Mouse (Mus musculus) heart, embryonic 15.5 days (tissue): ENCODE data around the gene Vezt. TPM values are rescaled to one million over a fixed set of nuclear protein-coding genes. Genes with fewer than 3 reads are reported as not detected.

Experiments used
- ATAC-seq: fragments of 200-750 bp; cut with Nextera tagmentation; replicated peaks from 2 replicates; pipeline ENCODE4 v1.8.0; 2017; ENCODE audit warnings: low read depth, moderate TSS enrichment; ENCODE audit not compliant: insufficient number of reproducible peaks, insufficient read depth, low FRiP score
- H3K27ac ChIP-seq: fragments of 300-500 bp; sonication (generic); 2 replicates; pipeline ENCODE4 v1.5.1; 2015; ENCODE audit warnings: mild to moderate bottlenecking, inconsistent platforms
- H3K27me3 ChIP-seq: fragments of 300-500 bp; sonication (generic); 2 replicates; pipeline ENCODE4 v1.6.1; 2015; ENCODE audit warnings: inconsistent platforms
- H3K36me3 ChIP-seq: fragments of 300-500 bp; sonication (generic); 2 replicates; pipeline ENCODE4 v1.6.1; 2015; ENCODE audit warnings: mild to moderate bottlenecking, inconsistent platforms
- H3K4me1 ChIP-seq: fragments of 300-500 bp; sonication (generic); replicated peaks from 2 replicates; pipeline ENCODE4 v1.6.1; 2015; ENCODE audit warnings: inconsistent platforms
- H3K4me2 ChIP-seq: fragments of 300-500 bp; sonication (generic); 2 replicates; pipeline ENCODE4 v1.6.1; 2015; ENCODE audit warnings: inconsistent platforms, mild to moderate bottlenecking, moderate library complexity
- H3K4me3 ChIP-seq: fragments of 300-500 bp; sonication (generic); 2 replicates; pipeline ENCODE4 v1.5.1; 2015; ENCODE audit warnings: mild to moderate bottlenecking, inconsistent platforms
- H3K9ac ChIP-seq: fragments of 300-500 bp; sonication (generic); 2 replicates; pipeline ENCODE4 v1.6.1; 2015; ENCODE audit warnings: mild to moderate bottlenecking, inconsistent platforms
- H3K9me3 ChIP-seq: fragments of 300-500 bp; sonication (generic); replicated peaks from 2 replicates; pipeline ENCODE4 v1.6.1; 2016; ENCODE audit warnings: inconsistent platforms
- WGBS: fragments of 180-500 bp; shearing (Covaris S2); methylation state at CpG from one replicate; pipeline ENCODE4 v1.1.7; 2015; ENCODE audit warnings: mixed read lengths; 5-methylcytosine and 5-hydroxymethylcytosine counted together
- polyA plus RNA-seq: library from polyadenylated mRNA; unstranded; fragments of >200 nt; fragmentation: Nextera tagmentation; extraction: Ambion mirVana; gene quantifications from 2 replicates; pipeline ENCODE4 v1.2.1, GENCODE M21; 2015

Gene Vezt
- polyA plus RNA-seq: 23.6 and 24.5 TPM in 2 replicates

DNA sequence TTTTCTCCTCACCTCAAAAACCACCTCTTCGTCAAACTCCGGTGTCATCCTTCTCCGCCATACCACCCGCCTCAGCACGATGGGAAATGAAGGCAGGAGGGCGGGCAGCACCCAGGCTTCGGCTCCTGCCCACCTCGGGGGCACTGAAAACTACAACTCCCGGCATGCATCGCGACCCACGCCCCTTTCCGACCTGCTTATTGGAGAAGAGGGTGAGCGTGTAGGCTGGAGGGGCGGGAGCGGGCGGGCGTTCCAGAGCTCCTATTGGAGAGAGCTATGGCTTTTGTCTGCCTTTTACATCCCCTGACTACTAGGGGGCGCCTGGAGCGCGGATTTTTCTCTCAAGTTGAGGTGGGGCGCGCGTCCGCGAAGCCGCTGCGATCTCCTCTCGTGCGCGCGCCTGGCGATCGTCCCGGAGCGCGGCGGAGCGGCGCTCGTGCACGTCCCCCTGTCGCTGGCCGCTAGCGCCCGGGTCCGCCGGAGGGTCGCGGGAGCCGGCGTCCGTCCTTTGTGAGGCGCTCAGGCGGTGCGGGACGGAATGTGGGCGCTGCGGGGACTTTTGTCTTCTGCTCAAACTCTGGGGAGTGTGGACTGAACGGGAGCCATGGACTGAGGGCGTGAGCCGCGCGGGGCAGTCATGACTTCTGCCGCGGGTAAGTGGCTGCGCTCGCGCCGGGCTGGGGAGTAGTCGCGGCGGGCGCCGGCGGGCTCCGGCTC is at the start of gene Vezt, which contains the start of gene Fgd6:
Vezt (minus strand) TSS at position 160 of the 717 bp plus-strand sequence.
Fgd6 (plus strand) TSS at position 344 of the 717 bp plus-strand sequence.
- peak within 1 kb of the TSS; percentile 87 for H3K27ac ChIP-seq
- H3K27me3 ChIP-seq: no peaks in the 10 kb centered on the region
- peak within 1 kb of the TSS; percentile 85 for H3K9ac ChIP-seq
- no peaks in the 10 kb centered on the region for H3K36me3 ChIP-seq
- peak within 1 kb of the TSS; percentile 70 for H3K4me3 ChIP-seq
- peak; percentile 98 for ATAC-seq
- under 1% methylated on average over 76 of the region's 77 CpGs for WGBS
- H3K4me1 ChIP-seq: peaks cover 11% of the 10 kb centered on the region
- H3K9me3 ChIP-seq: no peaks in the 10 kb centered on the region
- peak within 1 kb of the TSS; percentile 69 for H3K4me2 ChIP-seq

DNA sequence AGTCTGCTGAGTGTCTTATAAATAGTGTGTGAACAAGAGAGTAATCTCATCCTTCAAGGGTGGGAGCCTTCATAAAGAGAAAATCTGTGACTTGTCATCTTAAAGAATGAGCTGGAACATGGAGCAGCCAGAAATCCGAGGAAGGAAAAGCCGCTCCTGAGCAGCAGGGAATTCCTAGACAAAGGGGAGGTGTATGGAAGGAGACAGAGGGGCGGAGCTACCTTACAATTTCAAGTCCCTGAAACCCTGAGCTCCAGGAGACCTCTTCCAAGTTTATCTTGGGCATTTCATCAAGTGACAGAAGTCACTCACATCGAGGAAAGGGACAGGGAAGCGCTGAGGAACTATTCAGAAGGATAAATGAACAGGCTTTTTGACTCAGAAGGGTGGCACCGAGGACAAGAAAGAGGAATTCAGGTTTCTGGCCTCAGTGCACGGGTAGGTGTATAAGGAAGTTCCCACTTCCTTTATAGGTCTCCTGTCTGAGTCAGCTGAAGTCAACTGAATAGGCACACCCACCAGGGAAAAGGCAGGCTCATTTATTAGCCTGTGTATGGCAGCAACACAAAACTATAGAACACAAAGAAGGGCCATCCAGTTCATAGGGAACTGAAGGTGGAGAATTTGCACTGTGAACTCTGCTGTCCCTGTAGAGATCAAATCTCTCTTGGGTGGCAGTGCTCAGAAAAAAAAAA is 46.6 kb upstream of the Vezt start:
- Histone ChIP-seq H3K4me1 (peaks cover 12% of the 10 kb centered on the region), H3K36me3 (no peaks in the 10 kb centered on the region), H3K4me2 (no peak overlapping the region), H3K4me3 (no peak overlapping the region), H3K27me3 (no peaks in the 10 kb centered on the region), H3K9me3 (no peaks in the 10 kb centered on the region), H3K27ac (0 out of 2 replicates have a peak overlapping the region, but pooled peaks have one; percentile 18), H3K9ac (no peak overlapping the region)
- ATAC-seq: no peak
- WGBS: 37% methylated on average over 7 of the region's 7 CpGs

DNA sequence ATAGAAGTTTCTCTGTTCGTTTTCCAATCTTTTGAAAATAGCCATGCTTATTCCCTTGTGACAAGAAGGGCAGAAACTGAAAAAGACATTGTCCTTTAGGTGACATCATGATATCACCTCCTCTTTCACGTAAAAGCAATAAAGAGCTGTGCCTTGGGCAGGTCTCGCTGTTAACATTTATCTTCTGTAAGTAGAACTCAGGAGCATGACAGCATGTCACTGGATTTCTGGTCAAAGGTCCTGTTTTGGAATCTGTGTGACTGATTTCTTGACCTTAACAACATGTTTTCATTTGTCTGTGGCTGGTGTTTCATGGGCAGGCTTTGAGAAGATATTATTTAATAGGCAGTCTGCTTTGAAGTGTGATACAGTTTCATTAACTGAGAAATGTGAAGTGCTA is 45.1 kb upstream of the Vezt start:
- 68% methylated on average over 3 of the region's 3 CpGs for WGBS
- no peak overlapping the region for H3K4me3 ChIP-seq
- no peak overlapping the region for H3K9ac ChIP-seq
- H3K27me3 ChIP-seq: no peaks in the 10 kb centered on the region
- H3K27ac ChIP-seq: no peak overlapping the region
- no peak overlapping the region for H3K4me2 ChIP-seq
- no peaks in the 10 kb centered on the region; the same call in 1 of the 2 replicates for H3K36me3 ChIP-seq
- H3K4me1 ChIP-seq: peaks cover 12% of the 10 kb centered on the region
- ATAC-seq: no peak
- H3K9me3 ChIP-seq: no peaks in the 10 kb centered on the region

DNA sequence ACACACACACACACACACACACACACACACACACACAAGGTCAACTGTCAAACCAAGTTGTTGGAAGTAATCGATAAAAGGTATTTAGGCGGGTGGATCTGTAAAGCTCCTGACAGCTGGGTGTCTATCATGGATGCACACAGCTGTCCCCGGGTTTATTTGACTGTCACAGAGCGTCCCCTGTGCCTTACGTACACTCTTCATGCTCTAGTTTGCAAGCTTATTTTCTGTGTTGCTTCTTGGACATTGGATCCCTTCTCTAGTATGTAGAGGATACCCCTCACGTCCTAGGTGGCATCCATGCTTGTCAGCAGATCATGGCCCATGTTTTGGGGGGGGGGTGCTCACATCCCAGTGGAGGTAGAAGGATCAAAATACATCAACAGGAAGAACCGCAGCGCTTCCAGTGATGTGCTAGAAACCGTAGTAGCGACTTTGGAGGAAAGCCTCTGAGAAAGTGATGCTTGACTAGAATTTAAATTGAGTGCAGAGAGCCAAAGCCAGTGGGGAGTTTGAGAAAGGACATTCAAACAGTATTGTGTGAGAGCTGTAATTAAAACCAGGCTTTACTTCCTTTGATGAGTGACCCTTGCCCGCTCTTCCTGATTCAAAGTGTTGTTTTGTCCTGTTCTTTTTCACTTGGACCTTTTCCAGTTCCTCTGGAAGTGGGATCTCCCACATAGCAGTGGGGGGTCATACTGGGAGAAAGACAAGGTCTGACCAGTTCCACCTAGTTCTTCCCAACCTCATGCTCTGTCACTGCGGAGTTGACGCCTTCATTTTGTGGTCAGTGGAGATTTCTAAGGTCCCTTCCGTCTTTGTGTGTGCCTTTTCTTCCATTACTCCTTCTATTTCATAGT is 41.6 kb upstream of the Vezt start:
- 84% methylated on average over 14 of the region's 14 CpGs for WGBS
- H3K36me3 ChIP-seq: no peaks in the 10 kb centered on the region; the same call in 1 of the 2 replicates
- H3K27me3 ChIP-seq: no peaks in the 10 kb centered on the region
- peaks cover 16% of the 10 kb centered on the region for H3K4me1 ChIP-seq
- H3K27ac ChIP-seq: no peak overlapping the region
- H3K4me3 ChIP-seq: no peak overlapping the region
- H3K9me3 ChIP-seq: no peaks in the 10 kb centered on the region
- no peak overlapping the region for H3K9ac ChIP-seq
- no peak overlapping the region for H3K4me2 ChIP-seq
- no peak for ATAC-seq

DNA sequence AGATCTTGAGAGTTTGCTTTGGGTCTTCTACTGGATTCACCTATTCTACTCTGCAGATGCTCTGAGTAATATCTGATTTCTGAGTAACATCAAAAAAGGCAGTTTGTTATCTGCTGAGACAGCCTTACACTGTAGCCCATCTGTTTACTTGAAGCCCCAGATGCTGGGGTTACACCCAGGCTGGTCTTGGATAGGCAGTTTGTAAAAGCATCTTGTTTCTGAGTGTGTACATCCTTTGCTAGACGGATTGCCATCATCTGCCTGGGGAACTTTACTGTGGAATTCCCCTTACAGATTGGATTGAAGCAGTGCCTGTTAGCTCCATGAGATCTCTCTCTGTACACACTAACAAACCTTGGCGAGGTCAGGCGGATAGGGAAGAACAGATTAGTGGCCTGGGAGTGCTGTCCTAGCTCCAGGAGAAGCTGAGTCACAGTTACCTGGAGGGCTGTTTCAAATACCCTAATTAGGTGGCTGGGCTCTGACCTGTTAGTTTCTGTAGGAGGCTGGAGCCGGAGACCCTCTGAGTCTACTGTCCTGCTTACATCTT is 37.4 kb upstream of the Vezt start:
- Histone ChIP-seq H3K9me3 (no peaks in the 10 kb centered on the region), H3K4me3 (no peak overlapping the region), H3K27me3 (no peaks in the 10 kb centered on the region), H3K36me3 (no peaks in the 10 kb centered on the region; the same call in 1 of the 2 replicates), H3K9ac (no peak overlapping the region), H3K27ac (peak overlapping the region; percentile 66), H3K4me1 (peaks cover 22% of the 10 kb centered on the region), H3K4me2 (0 out of 2 replicates have a peak overlapping the region, but pooled peaks have one; percentile 31)
- WGBS: 57% methylated on average over 4 of the region's 4 CpGs
- ATAC-seq: 0 out of 2 replicates have a peak, but pooled peaks have one; percentile 7

DNA sequence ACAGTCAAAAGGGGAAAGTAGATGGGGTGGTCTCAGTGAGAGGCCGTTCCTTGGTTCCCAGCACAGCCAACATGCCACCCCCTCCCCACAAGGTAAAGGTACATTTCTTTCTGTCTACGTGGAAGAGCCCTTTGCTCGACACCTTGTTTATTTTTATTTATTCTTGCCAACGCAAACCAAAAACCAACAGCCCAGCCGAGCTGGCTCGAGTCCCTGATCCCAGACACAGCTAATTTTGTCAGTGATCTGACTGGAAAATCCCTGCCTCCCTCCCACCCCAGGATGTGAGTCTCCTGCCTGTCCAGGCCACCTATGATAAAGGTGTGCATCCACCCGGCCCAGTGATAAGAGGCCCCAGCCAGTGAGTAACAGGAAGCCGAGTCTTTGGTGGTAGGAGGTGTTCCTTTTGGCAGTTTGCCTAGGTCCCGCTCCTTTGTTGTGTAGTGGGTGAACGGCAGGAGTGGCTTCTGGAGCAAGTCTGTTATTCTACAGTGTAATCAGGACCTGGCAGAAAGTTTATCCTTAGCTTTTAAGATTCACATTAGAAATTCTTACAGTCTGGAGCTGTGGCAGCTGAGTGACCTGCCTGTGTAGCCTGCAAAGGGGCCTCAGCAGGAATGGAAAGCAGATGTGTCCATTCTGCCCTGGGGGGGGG is 36.8 kb upstream of the Vezt start:
- H3K36me3 ChIP-seq: no peaks in the 10 kb centered on the region; the same call in 1 of the 2 replicates
- no peaks in the 10 kb centered on the region for H3K9me3 ChIP-seq
- WGBS: 27% methylated on average over 10 of the region's 10 CpGs
- H3K4me3 ChIP-seq: no peak overlapping the region
- peak overlapping the region; percentile 66 for H3K27ac ChIP-seq
- ATAC-seq: peak; percentile 66
- peak overlapping the region; percentile 31; the same call in 1 of the 2 replicates for H3K4me2 ChIP-seq
- peaks cover 22% of the 10 kb centered on the region for H3K4me1 ChIP-seq
- no peak overlapping the region for H3K9ac ChIP-seq
- H3K27me3 ChIP-seq: no peaks in the 10 kb centered on the region

DNA sequence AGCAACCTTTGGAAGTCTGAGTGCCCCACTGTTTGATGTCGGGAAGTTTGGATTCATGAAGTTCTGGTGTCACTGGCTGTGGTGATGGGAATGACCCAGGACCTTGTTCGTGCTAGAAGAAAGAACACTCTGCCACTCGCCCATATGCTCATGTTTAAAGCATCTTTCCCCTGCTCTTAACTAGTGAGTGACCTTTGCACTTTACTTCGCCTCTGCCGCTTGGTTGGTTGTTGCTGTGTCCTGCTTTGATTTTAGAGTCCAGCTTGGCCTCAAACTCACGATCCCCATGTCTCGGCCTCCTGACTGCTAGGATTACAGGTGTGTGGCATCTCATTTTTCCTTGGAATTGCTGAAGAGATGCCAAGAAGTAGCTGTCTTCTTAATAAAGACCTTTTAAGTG is 36.0 kb upstream of the Vezt start:
- no peak for ATAC-seq
- Histone ChIP-seq H3K9me3 (no peaks in the 10 kb centered on the region), H3K27ac (peak overlapping the region; percentile 66; the same call in 1 of the 2 replicates), H3K36me3 (no peaks in the 10 kb centered on the region; the same call in 1 of the 2 replicates), H3K4me3 (no peak overlapping the region), H3K9ac (no peak overlapping the region), H3K4me1 (peaks cover 28% of the 10 kb centered on the region), H3K27me3 (no peaks in the 10 kb centered on the region), H3K4me2 (no peak overlapping the region)
- 90% methylated on average over 7 of the region's 7 CpGs for WGBS

DNA sequence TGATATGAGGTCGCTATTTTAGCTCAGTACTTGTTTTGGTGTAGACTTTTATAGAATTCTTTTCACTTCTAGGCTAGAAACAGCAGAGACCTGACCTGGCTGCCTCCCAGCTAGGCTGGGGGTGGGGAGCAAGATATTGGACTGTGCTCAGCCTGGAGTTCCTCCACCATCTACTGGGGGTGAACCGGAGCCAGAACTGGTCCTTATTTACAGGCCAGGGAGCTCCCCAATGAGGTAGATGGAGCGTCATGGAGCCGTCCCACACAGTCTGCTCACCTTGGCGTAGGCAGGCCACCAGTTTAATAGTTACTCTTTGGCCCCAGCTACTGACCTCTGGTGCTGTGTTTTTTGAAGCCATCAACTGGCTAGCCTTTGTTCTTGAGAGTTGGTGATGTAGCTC is 33.1 kb upstream of the Vezt start:
- Histone ChIP-seq H3K4me2 (no peak overlapping the region), H3K27ac (0 out of 2 replicates have a peak overlapping the region, but pooled peaks have one; percentile 7), H3K4me3 (no peak overlapping the region), H3K4me1 (peaks cover 28% of the 10 kb centered on the region), H3K9me3 (no peaks in the 10 kb centered on the region), H3K9ac (no peak overlapping the region), H3K36me3 (no peaks in the 10 kb centered on the region), H3K27me3 (no peaks in the 10 kb centered on the region)
- peak; percentile 51; the same call in 1 of the 2 replicates for ATAC-seq
- 69% methylated on average over 5 of the region's 5 CpGs for WGBS

DNA sequence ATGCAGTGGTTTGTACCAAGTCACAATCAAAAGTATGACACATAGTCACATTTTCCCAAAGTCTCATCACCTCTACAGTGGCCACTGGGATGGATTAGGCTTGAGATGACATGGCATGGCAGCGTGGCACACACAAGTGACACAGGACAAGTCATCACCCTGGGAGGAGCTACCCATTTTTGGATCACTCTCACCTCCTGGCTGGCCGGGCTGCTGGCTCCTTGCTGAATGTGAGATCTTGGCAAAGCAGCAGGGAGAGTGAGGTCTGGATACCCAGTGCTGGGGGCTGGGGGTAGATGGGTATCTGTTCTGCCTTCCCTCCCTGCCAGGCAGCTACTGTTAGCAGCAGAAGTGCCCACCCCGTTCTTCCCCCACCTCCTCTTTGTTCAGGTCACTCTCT is 31.3 kb upstream of the Vezt start:
- H3K36me3 ChIP-seq: no peaks in the 10 kb centered on the region
- ATAC-seq: no peak
- H3K27me3 ChIP-seq: no peaks in the 10 kb centered on the region
- 49% methylated on average over 3 of the region's 3 CpGs for WGBS
- no peaks in the 10 kb centered on the region for H3K9me3 ChIP-seq
- no peak overlapping the region for H3K4me3 ChIP-seq
- H3K4me2 ChIP-seq: no peak overlapping the region
- H3K4me1 ChIP-seq: peaks cover 16% of the 10 kb centered on the region
- H3K27ac ChIP-seq: peak overlapping the region; percentile 45; the same call in 1 of the 2 replicates
- no peak overlapping the region for H3K9ac ChIP-seq

DNA sequence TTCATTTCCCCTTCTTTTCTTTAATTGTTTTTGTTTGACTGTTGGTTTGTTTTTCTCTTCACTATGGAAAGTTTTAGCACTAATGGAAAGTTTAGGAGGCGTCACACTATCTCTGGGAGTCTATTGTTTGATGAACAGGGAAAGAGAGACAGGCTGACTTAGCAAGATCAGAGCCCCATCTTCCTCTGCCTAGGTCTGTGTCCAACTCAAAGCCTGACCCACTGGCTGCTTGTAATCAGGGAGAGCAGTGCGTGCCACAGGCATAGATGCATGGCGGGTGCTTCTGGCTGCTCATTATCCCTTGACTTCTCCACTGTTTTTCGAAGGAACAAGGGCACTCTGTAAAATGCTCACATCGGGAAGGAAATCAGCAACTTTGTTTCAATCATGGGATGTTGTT is 26.7 kb upstream of the Vezt start:
- H3K36me3 ChIP-seq: no peaks in the 10 kb centered on the region
- H3K4me2 ChIP-seq: no peak overlapping the region
- no peak; the same call in 1 of the 2 replicates for ATAC-seq
- H3K4me1 ChIP-seq: peaks cover 14% of the 10 kb centered on the region
- no peaks in the 10 kb centered on the region for H3K27me3 ChIP-seq
- H3K27ac ChIP-seq: no peak overlapping the region
- H3K4me3 ChIP-seq: no peak overlapping the region
- H3K9me3 ChIP-seq: no peaks in the 10 kb centered on the region
- 68% methylated on average over 5 of the region's 5 CpGs for WGBS
- no peak overlapping the region for H3K9ac ChIP-seq
